Mouse (Mus musculus) kidney, postnatal 14 days (tissue): Measurements from ENCODE around the gene Tmem30b.
"Not testable (repeated sequence)": the region's sequence is repeated elsewhere in the genome, so short reads cannot be mapped to it uniquely, and the experiment has no call there.

Source experiments
- DNase-seq: peaks from one replicate; pipeline ENCODE4 v3.0.0; 2022; ENCODE audit warnings: mixed read lengths

Gene Tmem30b

DNA sequence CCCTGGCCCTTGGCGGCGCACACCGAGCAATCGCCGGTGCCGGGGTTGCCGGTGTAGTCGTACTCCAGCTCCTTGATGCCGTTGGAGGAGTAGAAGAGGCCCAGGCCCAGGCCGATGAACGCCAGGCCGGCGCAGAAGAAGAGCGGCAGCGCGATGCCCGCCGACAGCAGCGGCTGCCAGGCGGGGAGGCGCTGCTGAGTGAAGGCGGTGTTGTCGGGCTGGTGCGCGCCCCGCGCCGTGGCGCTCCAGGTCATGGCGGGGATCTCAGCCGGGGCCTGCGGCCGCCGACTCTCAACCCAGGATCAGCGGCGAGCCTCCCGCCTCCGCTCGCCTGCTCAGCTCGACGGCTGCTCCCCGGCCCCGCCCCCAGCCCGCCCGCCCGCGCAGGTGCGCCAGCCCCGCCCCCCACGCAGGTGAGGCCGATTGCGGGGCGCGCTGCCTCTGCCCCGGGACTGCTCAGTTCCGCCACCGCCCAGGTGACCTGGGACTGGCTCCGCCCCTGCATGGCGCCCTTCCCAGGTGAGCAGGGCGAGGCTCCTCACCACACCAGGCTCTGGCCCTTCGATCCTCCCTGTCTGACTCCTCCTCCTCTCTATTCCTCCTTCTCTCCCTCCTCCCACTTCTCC lies at the start of gene Tmem30b:
Gene Tmem30b (minus strand): TSS at position 307 of the 626 bp plus-strand sequence.
- DNase-seq = peak; percentile 80

DNA sequence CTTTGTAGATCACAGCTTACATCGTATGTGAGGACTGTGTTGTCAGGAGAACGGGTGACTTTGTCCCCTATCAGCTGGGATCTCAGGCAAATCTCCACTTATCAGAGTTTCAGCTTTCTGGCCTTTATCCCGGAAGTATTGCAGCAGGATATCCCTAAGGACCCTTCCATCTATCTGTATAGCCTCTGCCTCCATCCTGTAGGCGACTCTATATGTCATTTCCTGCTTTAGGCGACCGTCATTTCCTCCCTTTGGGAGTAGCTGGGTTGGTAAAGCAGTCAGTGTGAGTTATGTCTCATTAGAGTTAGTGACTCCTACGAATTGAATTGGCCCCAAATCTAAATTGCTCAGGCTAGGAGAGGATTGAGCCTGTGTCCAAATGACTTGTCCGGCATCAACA lies 49.0 kb upstream of the Tmem30b start:
- no peak for DNase-seq

- DNase-seq = no peak
Measured at GRCm38 (mm10) chr12:73594177-73594745, 48.1 kb upstream of the Tmem30b start.

- no peak for DNase-seq
Measured at GRCm38 (mm10) chr12:73593021-73593798, 47.0 kb upstream of the Tmem30b start.

- peak; percentile 85 for DNase-seq
Measured at GRCm38 (mm10) chr12:73591625-73592024, 45.4 kb upstream of the Tmem30b start.

GRCm38 (mm10) chr12:73590627-73591276 lies 44.6 kb upstream of the Tmem30b start:
- DNase-seq = no peak

GRCm38 (mm10) chr12:73587262-73587661 lies 41.1 kb upstream of the Tmem30b start:
- no peak for DNase-seq

DNA sequence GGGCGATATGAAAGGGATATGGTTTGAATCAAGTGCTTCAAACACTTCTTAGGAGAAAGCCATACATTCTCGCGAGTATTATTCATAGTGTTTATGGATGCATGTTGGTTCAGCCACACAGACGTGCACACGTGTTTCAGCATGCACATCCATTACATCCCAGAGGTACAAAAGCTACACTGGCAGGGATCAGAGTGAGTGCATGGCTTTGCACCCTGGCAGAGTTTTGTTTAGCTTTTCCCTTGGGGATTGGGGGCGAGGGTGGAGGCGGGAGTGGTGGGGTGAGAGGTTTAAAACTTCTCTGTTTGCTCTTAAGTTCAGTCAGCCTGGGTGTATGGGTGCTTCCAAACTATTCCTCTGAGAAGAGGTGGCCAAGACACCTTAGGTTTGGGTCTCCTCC lies 39.7 kb upstream of the Tmem30b start:
- no peak for DNase-seq

- DNase-seq = no peak
Measured at GRCm38 (mm10) chr12:73585241-73585801, 39.1 kb upstream of the Tmem30b start.

- peak; percentile 92 for DNase-seq
Measured at GRCm38 (mm10) chr12:73584610-73585240, 38.5 kb upstream of the Tmem30b start, which contains the start of gene Prkch. Prkch (plus strand) TSS chr12:73584796.

DNA sequence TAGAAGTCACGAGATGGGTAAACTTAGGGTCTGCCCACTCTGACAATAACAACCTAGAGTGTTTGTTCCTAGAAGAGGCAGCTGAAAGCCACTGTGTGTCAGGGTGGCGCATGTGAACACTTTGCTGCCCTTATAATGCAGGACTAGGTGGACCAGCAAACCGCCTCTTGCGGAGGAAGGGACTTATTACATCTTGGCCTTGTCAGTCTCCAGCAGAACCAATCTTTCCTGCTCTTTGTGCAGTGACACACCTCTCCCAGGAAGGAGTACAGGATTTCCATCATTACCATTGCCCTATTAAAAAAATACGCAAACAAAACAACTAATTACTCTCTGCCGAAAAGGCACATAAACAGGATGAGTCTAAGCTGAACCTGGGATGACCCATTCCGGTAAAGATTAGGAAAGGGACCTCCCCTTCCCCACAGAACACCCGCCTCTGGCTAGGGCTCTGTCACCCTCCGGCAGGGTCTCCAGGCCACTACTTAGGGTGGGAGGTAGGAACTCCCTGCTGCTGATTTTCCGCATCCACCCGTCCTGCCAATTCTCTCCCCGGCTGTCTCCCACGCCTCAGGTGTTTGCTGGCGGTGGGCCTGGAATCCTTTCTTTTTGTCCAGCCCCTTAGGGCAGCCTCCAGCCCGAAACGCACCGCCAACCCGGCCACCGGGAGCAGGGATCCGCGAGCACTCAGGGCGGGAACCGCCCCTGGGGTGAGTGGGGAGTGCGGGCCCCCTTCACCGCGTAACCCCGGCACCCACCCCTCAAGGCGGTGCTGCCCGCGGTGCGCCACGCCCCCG lies 37.8 kb upstream of the Tmem30b start:
- DNase-seq = peak; percentile 64

GRCm38 (mm10) chr12:73583318-73583717 lies 37.1 kb upstream of the Tmem30b start:
- peak; percentile 45 for DNase-seq

DNA sequence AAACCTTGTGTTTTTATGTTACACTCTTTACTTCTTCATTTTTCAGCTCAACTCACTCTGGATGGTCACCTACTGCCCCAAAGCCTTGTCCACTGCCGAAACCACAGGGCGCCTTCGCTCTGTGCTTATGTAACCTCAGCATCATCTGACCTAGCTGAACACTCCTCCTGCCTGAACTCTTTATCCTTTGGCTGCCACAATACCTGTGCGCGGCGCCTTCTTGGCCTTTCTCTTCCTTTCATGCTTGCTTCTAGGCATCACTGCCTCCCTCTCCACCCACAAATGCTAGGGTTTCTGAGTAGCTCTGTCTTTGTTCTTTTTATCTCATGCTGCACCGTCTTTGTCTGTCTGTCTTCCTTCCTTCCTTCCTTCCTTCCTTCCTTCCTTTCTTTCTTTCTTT lies 34.6 kb upstream of the Tmem30b start:
- no peak for DNase-seq

DNA sequence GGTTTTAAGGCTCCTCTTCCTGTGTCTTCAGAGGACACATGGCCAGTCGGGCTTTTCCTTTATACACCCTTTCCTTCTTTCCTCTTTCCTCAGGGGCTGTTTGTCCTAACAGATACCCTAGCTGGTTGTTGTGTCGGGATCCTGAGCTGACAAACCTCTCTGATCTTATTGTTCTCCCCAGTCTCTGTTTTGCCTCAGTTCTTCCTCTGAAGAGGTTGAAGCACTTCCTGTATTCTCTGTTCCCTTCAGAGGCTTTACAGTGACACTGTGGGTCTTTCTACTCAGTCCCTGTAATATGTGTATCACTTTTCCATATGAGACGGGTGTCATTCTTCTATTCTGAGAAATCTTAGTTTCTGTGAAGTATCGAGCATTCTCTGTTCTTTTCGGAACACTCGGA lies 31.9 kb upstream of the Tmem30b start:
- DNase-seq = no peak

DNA sequence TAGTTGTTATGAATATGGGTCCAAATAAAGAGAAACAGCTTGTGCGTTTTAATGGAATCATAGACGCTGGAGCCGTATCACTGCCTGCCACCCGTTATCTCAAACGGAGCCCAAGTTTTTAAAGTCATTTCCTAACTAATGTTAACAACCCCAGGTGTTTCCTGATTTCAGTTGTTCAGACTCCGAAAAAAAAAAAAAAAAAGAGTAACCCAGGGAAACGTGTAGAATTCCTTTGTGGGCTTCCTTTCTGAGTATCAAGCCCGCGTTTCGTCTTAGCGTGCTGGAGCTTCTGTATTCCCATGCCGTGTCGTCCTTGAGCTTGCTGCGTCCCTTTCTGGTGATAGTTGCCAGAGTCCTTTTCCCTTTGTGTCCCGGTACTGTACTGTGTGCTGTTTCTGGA lies 28.4 kb upstream of the Tmem30b start:
- DNase-seq = peak; percentile 33

DNA sequence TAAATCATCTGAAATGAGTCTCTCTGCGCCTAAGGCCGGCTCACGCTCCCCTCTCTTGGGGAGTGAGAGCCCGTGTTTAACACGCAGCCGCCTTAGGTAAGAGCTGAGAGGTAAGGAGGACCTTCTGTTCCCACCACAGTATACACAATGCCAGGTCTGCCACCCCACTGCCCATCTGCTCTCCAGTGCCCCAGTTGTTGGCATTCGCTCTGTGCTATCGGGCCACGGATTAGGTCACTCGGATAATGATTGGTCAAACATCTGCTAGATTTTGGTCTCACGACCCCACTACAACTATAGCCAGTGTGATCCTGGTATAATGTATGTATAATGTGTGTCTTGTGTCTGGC lies 19.4 kb upstream of the Tmem30b start:
- DNase-seq = no peak

- no peak for DNase-seq
Measured at GRCm38 (mm10) chr12:73564795-73565619, 18.8 kb upstream of the Tmem30b start.

- DNase-seq = no peak
Measured at GRCm38 (mm10) chr12:73564176-73564575, 18.0 kb upstream of the Tmem30b start.

GRCm38 (mm10) chr12:73563122-73563521 lies 16.9 kb upstream of the Tmem30b start:
- not testable (repeated sequence) for DNase-seq

- DNase-seq = no peak
Measured at GRCm38 (mm10) chr12:73560091-73560490, 13.9 kb upstream of the Tmem30b start.
